7 mouse cellular contexts compared by ENCODE assay signal in the genomic region with DNA sequence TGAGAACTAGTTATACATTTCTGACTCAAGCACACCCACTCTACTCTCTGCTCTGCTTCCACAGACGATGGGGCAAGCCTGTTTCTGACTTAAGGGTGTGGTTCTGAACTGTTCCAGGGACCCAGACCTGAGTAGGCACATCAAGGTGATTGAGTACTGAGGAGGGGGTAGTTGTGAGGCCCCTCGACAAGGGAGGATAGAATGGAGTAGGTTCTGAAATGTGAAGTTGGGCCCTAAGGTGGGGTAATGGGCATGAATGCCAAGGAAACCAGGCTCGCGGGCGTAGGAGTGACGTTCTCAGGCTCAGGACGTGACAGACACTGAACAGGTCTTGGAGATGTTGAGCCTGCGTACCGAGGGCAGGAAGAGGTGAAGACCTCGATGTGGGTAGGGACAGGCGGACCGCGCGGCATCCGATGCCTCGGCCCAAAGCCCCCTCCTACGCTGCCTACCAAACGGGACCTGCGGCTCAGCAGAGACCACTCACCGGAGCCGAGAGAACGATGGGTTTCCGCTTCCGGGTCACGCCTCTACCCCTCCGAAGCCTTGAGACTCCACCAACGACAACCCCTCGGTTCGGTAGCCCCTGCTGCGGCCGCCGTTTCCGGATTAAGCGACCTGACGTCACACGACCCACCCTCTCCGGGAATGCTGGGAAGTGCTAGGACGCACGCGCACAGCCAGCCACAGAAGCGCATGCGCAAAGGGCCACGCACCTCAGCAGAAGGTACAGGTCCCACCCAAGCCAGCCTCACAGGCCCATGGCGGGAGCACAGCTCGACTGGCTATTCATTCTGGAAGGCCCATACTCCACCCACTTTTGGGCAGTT. TPM values are rescaled to one million over a fixed set of nuclear protein-coding genes. Genes with fewer than 3 reads are reported as not detected.
DNase-seq lines count a peak whose midpoint lies in the region; ATAC-seq lines count a peak whose summit lies in the region.

A gene (minus strand): TSS at position 660 of the 830 bp plus-strand sequence.

- ATAC-seq in intestine, embryonic 16.5 days, result peak; percentile 79
- ATAC-seq in midbrain, embryonic 11.5 days (ENCODE audit: low FRiP score), result peak; percentile 82

- under 1% methylated on average over 45 of the region's 45 CpGs for WGBS in intestine, embryonic 16.5 days
- under 1% methylated on average over 45 of the region's 45 CpGs for WGBS in midbrain, embryonic 11.5 days

- H3K4me1 ChIP-seq in intestine, embryonic 16.5 days (ENCODE audit: control insufficient read depth, insufficient read depth, low read length), result peaks cover 33% of the 10 kb centered on the region
- peaks cover 29% of the 10 kb centered on the region for H3K4me1 ChIP-seq in midbrain, embryonic 11.5 days (ENCODE audit: control insufficient read depth, insufficient read depth, low read length)

- peak; percentile 98 for DNase-seq in adrenal gland, adult 2 months
- peak; percentile 96 for DNase-seq in embryo, embryonic 11.5 days (ENCODE audit: low read depth, low spot score)
- peak; percentile 92 to 95 for DNase-seq in gastrocnemius, postnatal 4 days (ENCODE audit: low spot score in 2 of 2)
- peak; percentile 98 for DNase-seq in left cerebral cortex, postnatal 36 days (ENCODE audit: low spot score in 2 of 2)
- DNase-seq in midbrain, embryonic 11.5 days (ENCODE audit: low spot score, missing footprints), result peak; percentile 100
- DNase-seq in skeletal muscle tissue, adult 2 months (ENCODE audit: low read depth, low spot score), result peak; percentile 96

- H3K9me3 ChIP-seq in intestine, embryonic 16.5 days (ENCODE audit: control insufficient read depth, low read length), result no peaks in the 10 kb centered on the region
- H3K9me3 ChIP-seq in midbrain, embryonic 11.5 days (ENCODE audit: control insufficient read depth, low read length), result no peaks in the 10 kb centered on the region

- peak within 1 kb of the TSS; percentile 92 for H3K27ac ChIP-seq in intestine, embryonic 16.5 days (ENCODE audit: low read length)
- peak within 1 kb of the TSS; percentile 87 for H3K27ac ChIP-seq in midbrain, embryonic 11.5 days (ENCODE audit: low read depth, low read length)

- peaks cover 27% of the 10 kb centered on the region for H3K36me3 ChIP-seq in intestine, embryonic 16.5 days (ENCODE audit: control insufficient read depth, insufficient read depth, low read length)
- H3K36me3 ChIP-seq in midbrain, embryonic 11.5 days (ENCODE audit: control insufficient read depth, insufficient read depth, low read length), result peaks cover 39% of the 10 kb centered on the region

- H3K9ac ChIP-seq in intestine, embryonic 16.5 days (ENCODE audit: low read depth, low read length), result peak within 1 kb of the TSS; percentile 89
- peak within 1 kb of the TSS; percentile 83 for H3K9ac ChIP-seq in midbrain, embryonic 11.5 days (ENCODE audit: low read length)

- intact Hi-C loops in left cerebral cortex, postnatal 36 days (cut with DNase I), result loop anchor here (5.0 to 10.0 kb wide), 3 partner anchors 57 to 220 kb away; a partner anchor contains a TSS

- no peaks in the 10 kb centered on the region for H3K27me3 ChIP-seq in intestine, embryonic 16.5 days (replicated peaks; ENCODE audit: control insufficient read depth, insufficient read depth, low read length)
- no peaks in the 10 kb centered on the region for H3K27me3 ChIP-seq in midbrain, embryonic 11.5 days (ENCODE audit: control insufficient read depth, insufficient read depth, low read length)

- H3K4me3 ChIP-seq in intestine, embryonic 16.5 days (ENCODE audit: low read length), result peak within 1 kb of the TSS; percentile 70
- H3K4me3 ChIP-seq in midbrain, embryonic 11.5 days (ENCODE audit: low read depth, low read length), result peak within 1 kb of the TSS; percentile 57

- H3K4me2 ChIP-seq in intestine, embryonic 16.5 days (ENCODE audit: low read depth, low read length), result peak within 1 kb of the TSS; percentile 78
- peak within 1 kb of the TSS; percentile 90 for H3K4me2 ChIP-seq in midbrain, embryonic 11.5 days

RNA-seq across cellular contexts. Expression of the gene that starts here (rescaled TPM):
- total RNA-seq in adrenal gland, adult 2 months (2021), result 100 to 1,000 TPM; 212 to 215 TPM
- polyA plus RNA-seq in adrenal gland, adult 2 months (2012; rRNA removed), result 37.2 and 41.9 TPM in 2 replicates
- 100 to 1,000 TPM; 135 to 143 TPM for total RNA-seq in gastrocnemius, postnatal 4 days (2021)
- 199 and 202 TPM in 2 replicates for polyA plus RNA-seq in intestine, embryonic 16.5 days (2015; fragmentation: Nextera tagmentation; extraction: Ambion mirVana)
- total RNA-seq in left cerebral cortex, postnatal 36 days (2021), result 100 to 1,000 TPM; 124 to 136 TPM
- 133 and 140 TPM in 2 replicates for polyA plus RNA-seq in midbrain, embryonic 11.5 days (2014; fragmentation: Nextera tagmentation; extraction: Ambion mirVana)

Comparison
In these comparisons a context has a peak if more than half of its experiments do, and no peak if none do; other contexts are left out.
1. Peak in every context shown above with its lines: DNase-seq, ATAC-seq, H3K4me3 ChIP-seq and H3K27ac ChIP-seq.